Comparison of ENCODE assay signal across 20 mouse cellular contexts in genomic region chr19:29031788-29032187, GRCm38 (mm10).
"Had no signal": no experiment of that assay in that cellular context is flagged by ENCODE, and none has a peak within 500 bp of the region (broad histone marks: within the 10 kb centered on the region; RNA-seq: fewer than 3 reads in every experiment).

No protein-coding gene starts in this region.

- H3K9me3 ChIP-seq: liver, embryonic 15.5 days; midbrain, embryonic 10.5 days; midbrain, embryonic 12.5 days; neural tube, embryonic 13.5 days; neural tube, embryonic 15.5 days had no signal

- ATAC-seq: midbrain, embryonic 16.5 days had no signal

- H3K4me1 ChIP-seq: midbrain, embryonic 10.5 days; midbrain, embryonic 12.5 days; neural tube, embryonic 13.5 days; neural tube, embryonic 15.5 days had no signal

- H3K27ac ChIP-seq: liver, embryonic 15.5 days; midbrain, embryonic 10.5 days; midbrain, embryonic 12.5 days; neural tube, embryonic 13.5 days; neural tube, embryonic 15.5 days had no signal

- H3K4me3 ChIP-seq: liver, embryonic 15.5 days; midbrain, embryonic 10.5 days; midbrain, embryonic 12.5 days; myocyte; neural tube, embryonic 13.5 days; neural tube, embryonic 15.5 days had no signal

- H3K4me2 ChIP-seq: liver, embryonic 15.5 days; lung, embryonic 14.5 days; midbrain, embryonic 12.5 days; neural tube, embryonic 13.5 days; neural tube, embryonic 15.5 days had no signal

- H3K9ac ChIP-seq: liver, embryonic 15.5 days; lung, embryonic 14.5 days; midbrain, embryonic 12.5 days; neural tube, embryonic 13.5 days; neural tube, embryonic 15.5 days had no signal

- DNase-seq: lung, adult 18-20 months; lung, embryonic 14.5 days; lung, postnatal 10 days; lung, postnatal 4 days; midbrain, embryonic 14.5 days; retina, postnatal 1 day; right cerebral cortex, adult 18-20 months; right cerebral cortex, postnatal 25 days; right cerebral cortex, postnatal 4 days; spleen, adult 18-20 months; thymus, adult 18-20 months; thymus, postnatal 14 days; thymus, postnatal 36 days had no signal

- H3K27me3 ChIP-seq: liver, embryonic 15.5 days; midbrain, embryonic 12.5 days; neural tube, embryonic 13.5 days; neural tube, embryonic 15.5 days had no signal
